Mouse (Mus musculus) heart, embryonic 14.5 days (tissue): ENCODE measurements around the gene Bcas3. TPM values are rescaled to one million over a fixed set of nuclear protein-coding genes. Genes with fewer than 3 reads are reported as not detected.

Source experiments
- ATAC-seq: fragments of 200-750 bp; cut with Nextera tagmentation; 2 replicates; pipeline ENCODE4 v1.8.0; 2017; ENCODE audit warnings: low read depth, moderate TSS enrichment; ENCODE audit not compliant: insufficient number of reproducible peaks, insufficient read depth, low FRiP score
- H3K27ac ChIP-seq, 2 experiments: fragments of 200-500 bp in 1 of 2; fragments of 300-500 bp in 1 of 2; sonication (generic) in 1 of 2; replicated peaks in 1 of 2; 2 replicates each; pipeline ENCODE4 v1.5.1; 2012 to 2014; ENCODE audit warnings: low read depth in 2 of 2, low read length in 2 of 2, control low read depth in 1 of 2, mild to moderate bottlenecking in 1 of 2, mixed read lengths in 1 of 2; ENCODE audit not compliant: control insufficient read depth in 1 of 2, insufficient read depth in 1 of 2
- H3K27me3 ChIP-seq: fragments of 300-500 bp; sonication (generic); 2 replicates; pipeline ENCODE4 v1.6.1; 2014; ENCODE audit warnings: mild to moderate bottlenecking, low read length, control low read depth; ENCODE audit not compliant: control insufficient read depth, insufficient read depth
- H3K36me3 ChIP-seq: fragments of 300-500 bp; sonication (generic); 2 replicates; pipeline ENCODE4 v1.6.1; 2014; ENCODE audit warnings: mild to moderate bottlenecking, control low read depth, low read length, mixed read lengths; ENCODE audit not compliant: control insufficient read depth, insufficient read depth
- H3K4me1 ChIP-seq, 2 experiments: fragments of 200-500 bp in 1 of 2; fragments of 300-500 bp in 1 of 2; sonication (generic) in 1 of 2; 2 replicates each; pipeline ENCODE4 v1.6.1; 2012 to 2014; ENCODE audit warnings: low read length in 2 of 2, control low read depth in 1 of 2, mixed read lengths in 1 of 2; ENCODE audit not compliant: control insufficient read depth in 2 of 2, insufficient read depth in 2 of 2
- H3K4me2 ChIP-seq: fragments of 300-500 bp; sonication (generic); 2 replicates; pipeline ENCODE4 v1.6.1; 2014; ENCODE audit warnings: mild to moderate bottlenecking, low read length
- H3K4me3 ChIP-seq, 2 experiments: fragments of 200-500 bp in 1 of 2; fragments of 300-500 bp in 1 of 2; sonication (generic) in 1 of 2; 2 replicates each; pipeline ENCODE4 v1.5.1; 2012 to 2014; ENCODE audit warnings: low read length in 2 of 2, mild to moderate bottlenecking in 2 of 2, control low read depth in 1 of 2, low read depth in 1 of 2, moderate library complexity in 1 of 2; ENCODE audit not compliant: control insufficient read depth in 1 of 2, insufficient read depth in 1 of 2
- H3K9ac ChIP-seq: fragments of 300-500 bp; sonication (generic); 2 replicates; pipeline ENCODE4 v1.6.1; 2014; ENCODE audit warnings: mild to moderate bottlenecking, low read length
- H3K9me3 ChIP-seq: fragments of 300-500 bp; sonication (generic); 2 replicates; pipeline ENCODE4 v1.6.1; 2016; ENCODE audit warnings: low read length, control low read depth; ENCODE audit not compliant: control insufficient read depth
- WGBS: fragments of 180-500 bp; shearing (Covaris S2); extraction: QIAGEN DNeasy Blood & Tissue Kit; methylation state at CpG from one replicate; pipeline ENCODE4 v1.1.7; 2014; 5-methylcytosine and 5-hydroxymethylcytosine counted together
- microRNA-seq: library from miRNA; unstranded; fragments of <30 nt; microRNA quantifications from one replicate; pipeline ENCODE4, GENCODE M21; 2016
- polyA plus RNA-seq: library from polyadenylated mRNA; unstranded; fragments of >200 nt; fragmentation: Nextera tagmentation; extraction: Ambion mirVana; gene quantifications from 2 replicates; pipeline ENCODE4 v1.2.1, GENCODE M21; 2014

Gene Bcas3
- polyA plus RNA-seq, 1 experiment from 2014 or later = 22.5 TPM

DNA sequence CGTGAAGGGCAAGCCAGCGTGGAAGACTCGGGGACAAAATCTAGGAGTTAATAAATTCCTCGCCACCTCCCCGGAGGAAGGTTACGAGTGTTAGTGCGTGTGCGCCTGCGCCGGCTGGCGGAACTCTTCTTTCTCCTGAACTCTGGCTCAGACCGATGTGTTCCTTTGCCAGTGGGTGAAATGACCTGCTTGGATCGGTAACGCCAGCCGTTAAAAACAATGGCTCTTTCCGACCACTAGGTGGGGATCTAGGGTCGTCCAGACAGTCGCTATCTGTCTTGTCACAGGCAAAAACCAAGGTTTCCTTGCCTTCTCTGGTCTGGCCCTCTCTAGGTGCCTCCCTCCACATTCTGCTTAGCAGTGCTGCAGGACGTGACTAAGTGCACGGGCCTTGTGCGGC, 496.1 kb downstream of the Bcas3 start:
- Histone ChIP-seq H3K4me1 (peaks cover 0 to 2% of the 10 kb centered on the region in 2 experiments; a peak in 1 of 4 replicates), H3K27me3 (peaks cover 29% of the 10 kb centered on the region), H3K4me2 (peak overlapping the region; percentile 75), H3K9me3 (no peaks in the 10 kb centered on the region), H3K36me3 (no peaks in the 10 kb centered on the region), H3K4me3 (peak overlapping the region; percentile 27 to 29), H3K9ac (peak overlapping the region; percentile 57; the same call in 1 of the 2 replicates), H3K27ac (no peak overlapping the region)
- WGBS = 3% methylated on average over 21 of the region's 21 CpGs
- ATAC-seq = no peak

DNA sequence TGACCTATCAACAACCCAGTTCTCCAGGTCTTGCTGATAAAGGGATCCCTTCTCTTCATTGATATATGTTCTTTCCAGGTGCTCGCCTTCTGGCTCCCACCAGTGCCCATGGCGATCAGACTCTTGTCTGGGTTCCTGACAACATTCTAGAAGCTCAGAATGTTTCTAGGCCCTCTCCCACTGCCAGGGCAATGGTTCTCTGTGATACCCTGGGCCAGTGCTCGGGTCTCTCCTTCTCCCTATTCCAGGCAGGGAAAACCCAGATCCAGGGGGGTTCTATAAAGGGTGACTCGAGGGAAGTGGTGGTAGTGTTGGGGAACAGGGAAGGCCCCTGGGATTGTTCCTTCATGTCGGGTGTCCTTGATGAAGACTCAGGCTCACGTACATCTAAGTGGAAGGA, 497.3 kb downstream of the Bcas3 start, which contains the start of gene Gm11444:
Gene Gm11444 (minus strand): TSS at position 101 of the 400 bp plus-strand sequence.
- ATAC-seq = no peak
- H3K4me1 ChIP-seq = peaks cover 0 to 2% of the 10 kb centered on the region in 2 experiments; a peak in 1 of 4 replicates
- peaks cover 24% of the 10 kb centered on the region for H3K27me3 ChIP-seq
- peak within 1 kb of the TSS in 1 of 2 experiments; percentile 29; a peak in 2 of 4 replicates for H3K4me3 ChIP-seq
- H3K27ac ChIP-seq = no peak within 1 kb of the TSS
- H3K4me2 ChIP-seq = 0 out of 2 replicates have a peak within 1 kb of the TSS, but pooled peaks have one; percentile 75
- WGBS = 81% methylated on average over 6 of the region's 6 CpGs
- H3K36me3 ChIP-seq = no peaks in the 10 kb centered on the region
- no peaks in the 10 kb centered on the region for H3K9me3 ChIP-seq
- peak within 1 kb of the TSS; percentile 57; the same call in 1 of the 2 replicates for H3K9ac ChIP-seq

DNA sequence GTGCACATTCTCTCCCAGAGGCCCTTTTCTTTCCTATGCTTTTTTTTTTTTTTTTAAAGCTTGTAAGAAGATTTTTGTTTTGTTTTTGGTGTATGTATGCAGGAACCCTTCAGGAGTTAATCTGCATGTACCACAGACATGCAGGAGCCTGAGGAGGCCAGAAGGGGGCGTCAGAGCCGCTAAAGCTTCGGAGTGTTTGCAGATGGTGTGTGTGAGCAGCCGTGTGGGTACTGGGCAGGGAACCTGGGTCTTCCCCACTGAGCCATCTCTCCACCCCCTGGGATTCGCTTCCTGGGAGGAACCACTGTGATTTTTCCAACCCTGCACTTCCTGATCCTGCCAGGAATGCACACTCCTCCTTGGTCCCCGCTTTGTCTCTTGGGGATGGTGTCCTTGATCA, 497.8 kb downstream of the Bcas3 start:
- no peak for ATAC-seq
- no peaks in the 10 kb centered on the region for H3K9me3 ChIP-seq
- H3K4me1 ChIP-seq = peaks cover 0 to 2% of the 10 kb centered on the region in 2 experiments; a peak in 1 of 4 replicates
- WGBS = 37% methylated on average over 6 of the region's 6 CpGs
- H3K9ac ChIP-seq = no peak overlapping the region
- no peak overlapping the region for H3K27ac ChIP-seq
- H3K4me3 ChIP-seq = no peak overlapping the region
- no peak overlapping the region for H3K4me2 ChIP-seq
- H3K27me3 ChIP-seq = peaks cover 18% of the 10 kb centered on the region
- no peaks in the 10 kb centered on the region for H3K36me3 ChIP-seq

DNA sequence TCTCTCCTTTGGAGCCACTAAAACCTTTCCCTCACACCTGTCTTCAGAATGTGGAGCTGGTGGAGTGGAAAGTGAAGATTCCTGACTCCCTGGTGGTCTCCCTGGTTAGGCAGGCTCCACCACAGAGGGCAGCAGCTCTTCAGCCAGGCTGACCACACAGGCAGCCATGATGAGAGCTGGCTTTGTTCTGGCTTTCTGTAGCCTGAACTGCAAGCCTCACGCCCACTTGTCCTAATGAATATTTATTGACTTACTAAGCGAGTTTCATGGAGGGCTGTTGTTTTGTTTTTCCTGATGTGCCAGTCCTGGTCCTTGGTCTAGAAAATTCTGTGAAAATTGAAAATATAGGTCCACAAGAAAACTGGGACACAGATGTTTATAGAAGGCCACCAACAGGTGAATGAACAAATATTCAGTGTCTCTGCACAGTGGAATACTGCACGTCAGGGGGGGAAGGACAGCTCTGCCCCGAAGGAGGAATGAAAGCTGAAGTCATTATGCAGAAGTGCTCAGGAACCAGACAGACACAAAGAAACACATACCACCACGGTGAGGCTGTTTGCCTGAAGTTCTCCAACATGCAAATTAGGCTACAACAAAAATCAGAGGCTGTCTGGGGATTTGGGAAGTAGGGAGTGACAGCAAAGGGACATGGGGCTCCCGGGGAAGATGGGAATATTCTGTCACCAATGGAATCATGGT, 505.2 kb downstream of the Bcas3 start:
- Histone ChIP-seq H3K4me2 (no peak overlapping the region), H3K4me3 (no peak overlapping the region), H3K9ac (no peak overlapping the region), H3K27ac (no peak overlapping the region), H3K27me3 (no peaks in the 10 kb centered on the region), H3K36me3 (no peaks in the 10 kb centered on the region), H3K9me3 (no peaks in the 10 kb centered on the region), H3K4me1 (no peaks in the 10 kb centered on the region)
- ATAC-seq = no peak
- 29% methylated on average over 6 of the region's 6 CpGs for WGBS

DNA sequence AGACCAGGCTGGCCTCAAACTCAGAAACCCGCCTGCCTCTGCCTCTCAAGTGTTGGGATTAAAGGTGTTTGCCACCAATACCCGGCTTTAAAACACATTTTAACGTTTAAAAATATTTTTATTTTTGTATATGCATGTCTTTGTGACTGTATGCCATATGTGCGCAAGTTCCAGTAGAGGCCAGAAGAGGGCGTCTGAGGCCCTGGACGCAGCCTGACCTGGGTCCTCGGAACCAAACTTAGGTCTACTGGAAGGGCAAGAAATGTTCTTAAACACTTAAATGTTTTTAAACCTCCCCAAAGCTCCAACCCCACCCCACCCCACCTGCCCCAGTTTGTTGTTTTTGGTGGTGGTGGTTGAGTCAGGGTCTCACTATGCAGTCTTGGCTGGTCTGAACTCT, 511.4 kb downstream of the Bcas3 start:
- Histone ChIP-seq H3K27me3 (0 out of 2 replicates have a peak, but pooled peaks cover 3% of the 10 kb centered on the region), H3K9me3 (no peaks in the 10 kb centered on the region), H3K4me2 (no peak overlapping the region), H3K4me3 (no peak overlapping the region), H3K9ac (no peak overlapping the region), H3K36me3 (no peaks in the 10 kb centered on the region), H3K27ac (no peak overlapping the region), H3K4me1 (no peaks in the 10 kb centered on the region)
- 32% methylated on average over 7 of the region's 7 CpGs for WGBS
- no peak for ATAC-seq

Small RNA genes lying within 50 kb of the gene (microRNA-seq; reads per million reads assigned to microRNA genes)
- not detected for gene Mir5110

Other genes with a start within 250 kb of the Bcas3 start
- gene Usp32, start 213.0 kb upstream of the Bcas3 start, polyA plus RNA-seq = 6.2 and 7.3 TPM in 2 replicates
- not detected in 2 replicates for gene 1700125H20Rik, start 182.8 kb upstream of the Bcas3 start, polyA plus RNA-seq
- gene Appbp2, start 118.0 kb upstream of the Bcas3 start, polyA plus RNA-seq = 47.4 and 50.2 TPM in 2 replicates
- 16.1 and 16.3 TPM in 2 replicates for gene Ppm1d, start 41.9 kb upstream of the Bcas3 start, polyA plus RNA-seq